In genomic region chr5:64327212-64327902, GRCm38 (mm10) we compare ENCODE assay signal across 8 mouse cellular contexts.
DNase-seq lines count a peak whose midpoint lies in the region; ATAC-seq lines count a peak whose summit lies in the region.

No protein-coding gene starts in this region.

- peaks cover 11% of the 10 kb centered on the region for H3K4me1 ChIP-seq in kidney, embryonic 14.5 days (ENCODE audit: control insufficient read depth, insufficient read depth, low read length)
- H3K4me1 ChIP-seq in hindbrain, embryonic 12.5 days: peaks cover 26% of the 10 kb centered on the region
- peaks cover 4% of the 10 kb centered on the region; the same call in 1 of the 2 replicates for H3K4me1 ChIP-seq in midbrain, embryonic 16.5 days (ENCODE audit: control insufficient read depth, insufficient read depth, low read length)

- H3K9ac ChIP-seq in kidney, embryonic 14.5 days (ENCODE audit: low read depth, low read length): no peak overlapping the region
- H3K9ac ChIP-seq in hindbrain, embryonic 12.5 days: no peak overlapping the region
- no peak overlapping the region for H3K9ac ChIP-seq in midbrain, embryonic 16.5 days (ENCODE audit: low read depth, low read length)

- 87% methylated on average over 7 of the region's 7 CpGs for WGBS in kidney, embryonic 14.5 days
- 58% methylated on average over 7 of the region's 7 CpGs for WGBS in hindbrain, embryonic 12.5 days
- 52% methylated on average over 7 of the region's 7 CpGs for WGBS in midbrain, embryonic 16.5 days

- no peak overlapping the region for H3K4me2 ChIP-seq in kidney, embryonic 14.5 days (replicated peaks; ENCODE audit: low read depth, low read length)
- no peak overlapping the region for H3K4me2 ChIP-seq in hindbrain, embryonic 12.5 days (replicated peaks)
- no peak overlapping the region for H3K4me2 ChIP-seq in midbrain, embryonic 16.5 days (ENCODE audit: low read length)

- H3K27ac ChIP-seq in kidney, embryonic 14.5 days (ENCODE audit: low read depth, low read length): no peak overlapping the region
- peak overlapping the region; percentile 62; the same call in 1 of the 2 replicates for H3K27ac ChIP-seq in hindbrain, embryonic 12.5 days
- peak overlapping the region; percentile 44; the same call in 1 of the 2 replicates for H3K27ac ChIP-seq in midbrain, embryonic 16.5 days (ENCODE audit: low read length)

- H3K36me3 ChIP-seq in kidney, embryonic 14.5 days (ENCODE audit: control insufficient read depth, insufficient read depth, low read length): peaks cover 24% of the 10 kb centered on the region; the same call in 1 of the 2 replicates
- H3K36me3 ChIP-seq in hindbrain, embryonic 12.5 days: 0 out of 2 replicates have a peak, but pooled peaks cover 10% of the 10 kb centered on the region
- H3K36me3 ChIP-seq in midbrain, embryonic 16.5 days (ENCODE audit: control insufficient read depth, insufficient read depth, low read length): no peaks in the 10 kb centered on the region

- peak; percentile 63 for DNase-seq in adrenal gland, postnatal 14 days
- DNase-seq in adrenal gland, adult 18-20 months (ENCODE audit: low spot score in 2 of 2): no peak
- peak; percentile 44 for DNase-seq in kidney, postnatal 10 days
- no peak for DNase-seq in testis, postnatal 10 days (ENCODE audit: low spot score)
- DNase-seq in spleen, postnatal 4 days (ENCODE audit: low spot score in 2 of 2): no peak

- ATAC-seq in kidney, embryonic 14.5 days (ENCODE audit: low FRiP score, low TSS enrichment): no peak
- ATAC-seq in hindbrain, embryonic 12.5 days (ENCODE audit: low FRiP score): no peak
- no peak for ATAC-seq in midbrain, embryonic 16.5 days

- no peaks in the 10 kb centered on the region for H3K27me3 ChIP-seq in kidney, embryonic 14.5 days (ENCODE audit: control insufficient read depth, insufficient read depth, low read length)
- H3K27me3 ChIP-seq in hindbrain, embryonic 12.5 days: no peaks in the 10 kb centered on the region
- H3K27me3 ChIP-seq in midbrain, embryonic 16.5 days (ENCODE audit: control insufficient read depth, insufficient read depth, low read depth, low read length): no peaks in the 10 kb centered on the region

- no peaks in the 10 kb centered on the region for H3K9me3 ChIP-seq in kidney, embryonic 14.5 days (ENCODE audit: control insufficient read depth, low read length)
- H3K9me3 ChIP-seq in hindbrain, embryonic 12.5 days (replicated peaks): no peaks in the 10 kb centered on the region
- H3K9me3 ChIP-seq in midbrain, embryonic 16.5 days (replicated peaks; ENCODE audit: control insufficient read depth, low read length, poor library complexity, severe bottlenecking): no peaks in the 10 kb centered on the region

- H3K4me3 ChIP-seq in kidney, embryonic 14.5 days (ENCODE audit: low read length): no peak overlapping the region
- H3K4me3 ChIP-seq in hindbrain, embryonic 12.5 days: no peak overlapping the region
- no peak overlapping the region for H3K4me3 ChIP-seq in midbrain, embryonic 16.5 days (ENCODE audit: low read depth, low read length)

Comparison
In these comparisons a context has a peak if more than half of its experiments do, and no peak if none do; other contexts are left out.
1. DNase-seq: peak in adrenal gland, postnatal 14 days (single experiment) and kidney, postnatal 10 days (single experiment); none in adrenal gland, adult 18-20 months (0 of 2), testis, postnatal 10 days (single experiment) and spleen, postnatal 4 days (0 of 2).